Mouse (Mus musculus) heart, embryonic 12.5 days (tissue): ENCODE results near the gene Gpr15. TPM values are rescaled to one million over a fixed set of nuclear protein-coding genes. Genes with fewer than 3 reads are reported as not detected.

Experiments
- ATAC-seq: fragments of 200-750 bp; cut with Nextera tagmentation; 2 replicates; pipeline ENCODE4 v1.8.0; 2017; ENCODE audit warnings: moderate TSS enrichment, moderate library complexity; ENCODE audit not compliant: insufficient number of reproducible peaks, low FRiP score
- H3K27ac ChIP-seq: fragments of 300-500 bp; sonication (generic); 2 replicates; pipeline ENCODE4 v1.5.1; 2016; ENCODE audit warnings: mild to moderate bottlenecking, moderate library complexity; ENCODE audit not compliant: poor library complexity, severe bottlenecking
- H3K27me3 ChIP-seq: fragments of 300-500 bp; sonication (generic); replicated peaks from 2 replicates; pipeline ENCODE4 v1.6.1; 2016; ENCODE audit warnings: mild to moderate bottlenecking, moderate library complexity
- H3K36me3 ChIP-seq: fragments of 300-500 bp; sonication (generic); 2 replicates; pipeline ENCODE4 v1.6.1; 2016; ENCODE audit warnings: mild to moderate bottlenecking, moderate library complexity
- H3K4me1 ChIP-seq: fragments of 300-500 bp; sonication (generic); replicated peaks from 2 replicates; pipeline ENCODE4 v1.6.1; 2016; ENCODE audit warnings: mild to moderate bottlenecking
- H3K4me2 ChIP-seq: fragments of 300-500 bp; sonication (generic); 2 replicates; pipeline ENCODE4 v1.6.1; 2016; ENCODE audit warnings: mild to moderate bottlenecking, moderate library complexity
- H3K4me3 ChIP-seq: fragments of 300-500 bp; sonication (generic); 2 replicates; pipeline ENCODE4 v1.5.1; 2016; ENCODE audit warnings: mild to moderate bottlenecking
- H3K9ac ChIP-seq: fragments of 300-500 bp; sonication (generic); 2 replicates; pipeline ENCODE4 v1.6.1; 2016; ENCODE audit warnings: mild to moderate bottlenecking, moderate library complexity
- H3K9me3 ChIP-seq: fragments of 300-500 bp; sonication (generic); replicated peaks from 2 replicates; pipeline ENCODE4 v1.6.1; 2016; ENCODE audit warnings: mild to moderate bottlenecking, moderate library complexity
- WGBS: fragments of 180-500 bp; shearing (Covaris S2); methylation state at CpG from one replicate; pipeline ENCODE4 v1.1.7; 2016; 5-methylcytosine and 5-hydroxymethylcytosine counted together
- polyA plus RNA-seq: library from polyadenylated mRNA; unstranded; fragments of >200 nt; fragmentation: Nextera tagmentation; extraction: Ambion mirVana; gene quantifications from 2 replicates; pipeline ENCODE4 v1.2.1, GENCODE M21; 2016

Gene Gpr15
- polyA plus RNA-seq, 1 experiment from 2014 or later = not detected

DNA sequence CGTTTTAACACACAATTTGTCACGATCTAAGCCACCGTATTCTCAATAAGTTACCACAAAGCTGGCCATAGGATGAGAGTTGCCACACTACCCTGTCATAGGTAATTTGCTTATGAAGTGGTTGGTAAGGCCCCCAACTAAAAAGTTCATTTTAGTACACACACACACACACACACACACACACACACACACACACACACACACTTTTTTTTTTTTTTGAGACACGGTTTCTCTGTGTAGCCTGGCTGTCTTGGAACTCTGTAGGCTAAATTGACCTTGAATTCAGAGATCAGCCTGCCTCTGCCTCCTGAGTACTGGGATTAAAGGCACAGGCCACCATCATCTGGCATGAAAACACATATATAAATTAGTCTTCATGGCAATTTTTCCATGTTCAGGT, 35.0 kb downstream of the Gpr15 start:
- no peak for ATAC-seq
- 88% methylated on average over 4 of the region's 4 CpGs for WGBS

DNA sequence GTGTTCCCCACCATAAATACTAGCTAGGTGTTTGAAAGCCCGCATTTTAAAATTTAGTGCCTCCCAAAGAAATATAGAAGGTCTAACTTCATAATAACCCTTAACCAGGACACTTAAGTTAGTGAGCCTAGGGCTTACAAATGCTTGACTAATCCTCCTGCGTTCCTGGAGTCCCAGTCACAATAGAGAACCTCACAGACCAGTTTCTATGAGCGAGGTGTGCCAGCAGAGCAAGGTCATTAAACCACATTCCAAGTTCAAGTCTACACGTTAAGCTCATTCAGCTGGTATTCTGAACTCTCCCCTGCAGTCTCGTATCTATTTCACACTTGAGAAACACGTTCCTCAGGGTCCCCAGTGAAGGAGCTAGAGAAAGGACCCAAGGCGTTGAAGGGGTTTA, 36.0 kb downstream of the Gpr15 start:
- H3K4me1 ChIP-seq = peaks cover 12% of the 10 kb centered on the region
- H3K4me2 ChIP-seq = no peak overlapping the region
- H3K9ac ChIP-seq = no peak overlapping the region
- H3K36me3 ChIP-seq = peaks cover 23% of the 10 kb centered on the region
- H3K9me3 ChIP-seq = 0 out of 2 replicates have a peak, but pooled peaks cover 2% of the 10 kb centered on the region
- no peaks in the 10 kb centered on the region for H3K27me3 ChIP-seq
- no peak overlapping the region for H3K27ac ChIP-seq
- ATAC-seq = no peak
- no peak overlapping the region for H3K4me3 ChIP-seq
- 74% methylated on average over 7 of the region's 7 CpGs for whole genome bisulfite sequencing

More for the DNA sequence above, 35.0 kb downstream of the Gpr15 start:
- Histone ChIP-seq H3K4me2 (no peak overlapping the region), H3K9me3 (0 out of 2 replicates have a peak, but pooled peaks cover 2% of the 10 kb centered on the region), H3K4me3 (no peak overlapping the region), H3K4me1 (peaks cover 9% of the 10 kb centered on the region; the same call in 1 of the 2 replicates), H3K9ac (no peak overlapping the region), H3K27ac (no peak overlapping the region), H3K27me3 (no peaks in the 10 kb centered on the region), H3K36me3 (peaks cover 16% of the 10 kb centered on the region)

DNA sequence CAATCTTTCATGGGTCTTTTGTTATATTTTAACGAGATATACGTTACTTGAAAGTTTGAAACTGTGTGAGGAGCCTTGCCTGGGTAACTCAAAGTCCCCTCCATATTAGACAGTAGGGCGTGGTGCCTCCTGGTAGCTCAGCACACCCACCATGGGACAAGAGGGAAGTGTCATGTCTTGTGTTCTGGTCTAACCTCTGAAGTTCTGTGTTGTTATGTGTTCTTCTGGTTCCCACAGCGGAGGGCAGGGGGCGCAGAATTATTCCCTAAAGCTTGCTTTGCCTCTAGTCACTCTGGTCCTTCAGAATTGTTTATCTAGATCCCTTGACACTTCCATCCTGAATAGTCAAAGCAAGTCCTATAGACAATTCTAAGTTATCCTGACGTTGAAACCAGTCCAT, 36.8 kb downstream of the Gpr15 start:
- WGBS = 89% methylated on average over 6 of the region's 6 CpGs
- Histone ChIP-seq H3K9me3 (0 out of 2 replicates have a peak, but pooled peaks cover 2% of the 10 kb centered on the region), H3K27me3 (no peaks in the 10 kb centered on the region), H3K4me3 (no peak overlapping the region), H3K4me2 (no peak overlapping the region), H3K4me1 (peaks cover 12% of the 10 kb centered on the region), H3K9ac (no peak overlapping the region), H3K27ac (no peak overlapping the region), H3K36me3 (peaks cover 31% of the 10 kb centered on the region)
- ATAC-seq = no peak

DNA sequence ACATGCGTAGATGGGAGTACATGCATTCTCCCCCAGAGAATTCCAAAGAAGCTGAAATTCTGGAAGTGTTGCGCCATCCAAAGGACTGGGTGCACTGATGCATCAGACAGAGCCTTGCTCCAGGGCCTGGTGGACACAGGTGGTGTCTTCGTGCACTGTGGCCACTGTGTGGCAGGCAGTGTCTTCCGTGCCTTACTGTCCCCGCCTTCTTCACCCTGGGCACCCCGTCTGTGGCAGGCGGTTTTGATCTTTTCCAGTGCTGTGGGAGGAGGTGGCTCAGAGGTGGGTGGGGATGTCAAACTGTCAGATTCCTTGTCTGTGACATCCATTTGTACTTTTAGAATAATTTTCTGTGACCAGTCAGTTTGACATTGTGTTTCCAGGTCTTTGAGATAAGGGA, 40.2 kb downstream of the Gpr15 start:
- ATAC-seq = no peak
- Histone ChIP-seq H3K36me3 (peaks cover 57% of the 10 kb centered on the region), H3K4me1 (peaks cover 9% of the 10 kb centered on the region), H3K9ac (no peak overlapping the region), H3K27ac (no peak overlapping the region), H3K4me3 (no peak overlapping the region), H3K27me3 (no peaks in the 10 kb centered on the region), H3K9me3 (no peaks in the 10 kb centered on the region), H3K4me2 (no peak overlapping the region)
- 54% methylated on average over 7 of the region's 7 CpGs for WGBS

DNA sequence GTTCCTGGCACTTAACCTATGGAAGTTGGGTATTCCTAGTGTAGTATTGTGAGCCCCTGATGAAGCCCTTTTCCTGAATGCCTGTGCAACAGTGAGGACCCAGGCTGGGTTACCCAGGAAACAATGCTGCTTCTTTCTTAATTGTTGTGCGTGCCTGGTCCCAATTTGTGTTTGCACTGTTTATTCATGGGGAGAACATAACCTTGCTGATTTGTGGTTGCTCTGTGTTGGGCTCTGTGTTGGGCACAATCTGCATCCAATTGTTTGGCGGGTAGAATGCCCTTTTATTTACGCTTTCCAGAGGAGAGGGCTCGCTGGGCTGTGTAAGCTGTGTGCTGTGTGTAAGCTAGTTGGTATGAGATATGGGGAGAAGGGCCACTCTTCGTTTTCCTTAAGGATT, 41.4 kb downstream of the Gpr15 start:
- Histone ChIP-seq H3K4me1 (peaks cover 9% of the 10 kb centered on the region), H3K36me3 (peaks cover 65% of the 10 kb centered on the region), H3K4me3 (no peak overlapping the region), H3K4me2 (no peak overlapping the region), H3K9ac (no peak overlapping the region), H3K9me3 (no peaks in the 10 kb centered on the region), H3K27ac (no peak overlapping the region), H3K27me3 (no peaks in the 10 kb centered on the region)
- 86% methylated on average over 5 of the region's 5 CpGs for WGBS
- no peak for ATAC-seq

DNA sequence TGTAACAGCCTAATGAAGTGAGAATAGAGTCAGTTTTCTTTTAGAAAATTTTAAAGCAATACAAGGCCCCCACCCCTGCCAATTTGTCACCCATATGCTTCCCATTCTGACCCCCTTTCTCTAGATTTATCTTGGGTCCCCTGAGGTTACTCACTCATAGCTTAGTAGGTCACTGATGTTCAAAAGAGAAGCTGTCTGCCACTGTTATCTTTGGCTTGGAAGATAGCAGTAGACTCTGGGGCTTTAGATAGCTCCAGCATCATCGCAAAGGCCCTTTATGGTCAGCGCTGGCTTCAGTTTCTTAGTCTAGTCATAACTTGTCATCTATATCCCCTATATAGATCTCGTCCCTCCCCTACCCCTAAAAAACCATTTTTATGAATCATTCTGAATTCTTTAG, 42.2 kb downstream of the Gpr15 start:
- peaks cover 9% of the 10 kb centered on the region for H3K4me1 ChIP-seq
- 36% methylated on average over 3 of the region's 3 CpGs for WGBS
- H3K4me3 ChIP-seq = no peak overlapping the region
- peaks cover 62% of the 10 kb centered on the region for H3K36me3 ChIP-seq
- H3K9ac ChIP-seq = no peak overlapping the region
- no peak overlapping the region for H3K27ac ChIP-seq
- H3K4me2 ChIP-seq = 0 out of 2 replicates have a peak overlapping the region, but pooled peaks have one; percentile 13
- no peaks in the 10 kb centered on the region for H3K9me3 ChIP-seq
- no peaks in the 10 kb centered on the region for H3K27me3 ChIP-seq
- ATAC-seq = peak; percentile 46; the same call in 1 of the 2 replicates

DNA sequence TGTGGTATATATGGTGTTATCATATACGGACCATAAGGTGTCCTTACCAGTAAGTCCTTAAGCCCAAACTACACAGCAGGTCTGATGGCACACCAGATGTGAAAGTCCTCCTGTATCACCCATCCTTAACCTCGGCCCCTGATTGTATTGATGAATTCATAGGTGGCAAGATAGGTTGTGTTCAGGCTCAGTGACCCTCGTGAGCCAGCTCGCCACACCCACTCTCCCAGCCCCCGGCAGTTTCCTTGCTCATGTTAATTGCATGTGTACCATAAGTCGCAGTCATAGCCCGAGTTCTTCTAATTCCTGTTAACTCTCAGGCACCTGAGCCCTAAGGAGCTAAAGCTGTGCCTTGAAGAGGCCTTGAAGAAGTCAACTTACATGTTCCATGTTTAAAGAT, 42.7 kb downstream of the Gpr15 start:
- H3K4me2 ChIP-seq = peak overlapping the region; percentile 13; the same call in 1 of the 2 replicates
- H3K27ac ChIP-seq = no peak overlapping the region
- peaks cover 14% of the 10 kb centered on the region for H3K4me1 ChIP-seq
- ATAC-seq = 0 out of 2 replicates have a peak, but pooled peaks have one; percentile 17
- no peak overlapping the region for H3K9ac ChIP-seq
- no peaks in the 10 kb centered on the region for H3K9me3 ChIP-seq
- H3K36me3 ChIP-seq = peaks cover 57% of the 10 kb centered on the region
- 79% methylated on average over 7 of the region's 7 CpGs for whole genome bisulfite sequencing
- no peak overlapping the region for H3K4me3 ChIP-seq
- no peaks in the 10 kb centered on the region for H3K27me3 ChIP-seq

DNA sequence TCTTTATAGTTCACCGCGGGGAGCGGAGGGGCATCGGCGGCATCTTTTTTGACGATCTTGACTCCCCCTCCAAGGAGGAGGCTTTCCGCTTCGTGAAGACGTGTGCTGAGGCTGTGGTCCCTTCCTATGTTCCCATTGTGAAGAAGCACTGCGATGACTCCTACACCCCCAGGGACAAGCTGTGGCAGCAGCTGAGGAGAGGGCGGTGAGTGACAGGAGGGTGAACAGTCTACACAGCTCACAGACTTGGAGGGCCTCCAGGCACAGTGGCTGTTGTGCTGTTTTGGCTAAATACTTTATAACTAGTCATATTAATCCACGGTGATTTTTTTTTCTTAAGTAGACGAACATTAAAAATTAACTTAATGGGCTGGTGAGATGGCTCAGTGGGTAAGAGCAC, 43.6 kb downstream of the Gpr15 start:
- Histone ChIP-seq H3K27ac (no peak overlapping the region), H3K9me3 (no peaks in the 10 kb centered on the region), H3K36me3 (peaks cover 49% of the 10 kb centered on the region), H3K4me1 (peaks cover 18% of the 10 kb centered on the region), H3K4me2 (peak overlapping the region; percentile 3; the same call in 1 of the 2 replicates), H3K4me3 (no peak overlapping the region), H3K27me3 (no peaks in the 10 kb centered on the region), H3K9ac (no peak overlapping the region)
- WGBS = 92% methylated on average over 13 of the region's 13 CpGs
- no peak for ATAC-seq

DNA sequence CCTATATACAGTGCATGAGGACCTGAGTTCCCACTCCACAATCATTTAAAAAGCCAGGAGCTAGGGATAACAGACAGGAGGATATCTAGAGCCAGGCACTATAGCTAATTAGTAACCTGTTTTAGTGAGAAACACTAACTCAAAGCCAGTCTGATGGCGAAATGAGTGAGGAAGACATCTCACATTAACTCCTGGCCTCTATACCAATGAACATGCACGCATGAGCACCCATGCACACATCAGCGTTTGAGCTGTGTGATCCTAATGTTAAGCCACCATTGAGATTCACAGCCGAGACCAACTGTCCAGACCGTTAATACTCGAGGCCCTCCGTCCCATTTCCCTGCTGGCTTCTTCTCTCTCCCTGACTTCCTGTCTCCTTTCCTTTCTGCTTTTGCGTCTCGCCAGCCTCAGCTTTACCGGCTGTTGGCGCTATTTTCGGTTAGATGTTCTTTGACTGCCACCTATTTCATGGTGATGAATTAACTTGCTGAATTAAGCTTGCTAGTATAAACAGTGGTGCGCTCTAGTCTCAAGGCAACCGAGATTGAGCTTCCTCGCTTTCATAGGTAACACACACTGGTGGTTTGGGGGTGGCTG, 45.0 kb downstream of the Gpr15 start:
- Histone ChIP-seq H3K4me2 (peak overlapping the region; percentile 6; the same call in 1 of the 2 replicates), H3K4me1 (peaks cover 22% of the 10 kb centered on the region), H3K27ac (no peak overlapping the region), H3K27me3 (no peaks in the 10 kb centered on the region), H3K4me3 (no peak overlapping the region), H3K9ac (no peak overlapping the region), H3K9me3 (no peaks in the 10 kb centered on the region), H3K36me3 (peaks cover 49% of the 10 kb centered on the region)
- 89% methylated on average over 15 of the region's 15 CpGs for WGBS
- ATAC-seq = no peak

DNA sequence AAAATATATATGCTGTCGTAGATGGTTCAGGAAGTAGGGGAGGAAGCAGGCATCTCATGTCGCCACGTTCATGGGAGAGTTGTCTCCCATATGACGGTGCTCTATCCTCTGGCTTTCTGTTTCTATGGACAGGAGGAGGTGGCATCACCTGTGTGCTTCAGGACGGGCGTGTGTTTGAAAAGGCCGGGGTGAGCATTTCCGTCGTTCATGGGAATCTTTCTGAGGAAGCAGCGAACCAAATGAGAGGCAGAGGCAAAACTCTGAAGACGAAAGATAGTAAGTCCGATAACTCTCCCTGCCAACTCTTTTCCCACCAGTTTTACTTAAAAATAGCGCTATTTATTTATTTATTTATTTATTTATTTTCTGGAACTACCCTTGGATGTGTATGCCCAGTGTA, 46.5 kb downstream of the Gpr15 start:
- no peak overlapping the region for H3K9ac ChIP-seq
- peak overlapping the region; percentile 22 for H3K4me3 ChIP-seq
- H3K9me3 ChIP-seq = no peaks in the 10 kb centered on the region
- H3K27me3 ChIP-seq = no peaks in the 10 kb centered on the region
- H3K36me3 ChIP-seq = peaks cover 37% of the 10 kb centered on the region
- peak overlapping the region; percentile 23 for H3K4me2 ChIP-seq
- WGBS = 84% methylated on average over 13 of the region's 13 CpGs
- H3K27ac ChIP-seq = no peak overlapping the region
- H3K4me1 ChIP-seq = peaks cover 24% of the 10 kb centered on the region
- no peak for ATAC-seq

DNA sequence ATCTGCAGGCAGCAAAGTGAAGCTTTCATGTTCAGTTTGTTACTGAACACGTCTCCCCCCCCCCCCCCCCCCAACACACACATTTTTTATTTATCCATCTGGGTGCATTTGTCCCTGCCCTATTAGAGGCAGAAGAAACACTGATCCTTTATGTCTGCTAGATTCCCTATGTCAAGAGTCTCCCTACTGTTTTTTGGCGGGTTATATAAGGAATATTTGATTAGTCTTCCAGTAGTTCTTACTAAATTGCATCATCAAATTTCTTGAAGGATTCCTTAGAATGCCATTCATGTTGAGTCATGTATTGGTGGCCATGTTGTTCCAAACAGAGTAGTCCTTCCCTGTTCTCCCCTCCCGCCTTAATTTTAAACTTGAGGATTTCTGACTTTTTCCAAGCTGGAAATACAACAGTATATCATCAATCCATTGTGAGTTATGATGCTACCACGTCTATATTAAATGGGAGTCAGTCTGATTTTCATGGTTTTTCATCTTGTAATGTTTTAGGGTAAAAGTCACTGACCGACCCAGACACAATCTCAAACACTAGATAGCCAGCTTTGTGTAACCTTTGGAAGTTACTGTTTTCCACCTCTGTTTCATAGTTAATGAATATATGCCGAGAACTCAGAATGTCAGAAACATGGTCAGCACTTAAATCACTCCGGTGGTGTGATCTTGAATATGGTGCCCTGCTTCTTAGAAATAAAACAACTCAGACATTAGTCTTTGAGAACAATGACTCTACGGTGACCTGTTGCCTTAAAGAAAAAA, 47.5 kb downstream of the Gpr15 start:
- Histone ChIP-seq H3K27ac (no peak overlapping the region), H3K4me2 (peak overlapping the region; percentile 85), H3K9me3 (no peaks in the 10 kb centered on the region), H3K9ac (peak overlapping the region; percentile 94), H3K4me1 (peaks cover 21% of the 10 kb centered on the region), H3K4me3 (peak overlapping the region; percentile 97), H3K27me3 (no peaks in the 10 kb centered on the region), H3K36me3 (peaks cover 31% of the 10 kb centered on the region)
- ATAC-seq = no peak
- WGBS = 63% methylated on average over 8 of the region's 8 CpGs
